Mouse (Mus musculus): ENCODE results near the gene Lbh.

GRCm38 (mm10) chr17:72898775-72899174 is 19.3 kb upstream of the Lbh start:
- TF ChIP-seq CTCF (IDR thresholded peaks at IDR 0.05; ENCODE audit: borderline replicate concordance, insufficient read depth, low read depth, low read length) = no peak
- TF ChIP-seq POLR2A (IDR thresholded peaks at IDR 0.05; ENCODE audit: borderline replicate concordance, insufficient read depth, low read length) = no peak

All from cerebellum, adult 2 months (tissue).